Mouse (Mus musculus) neural tube, embryonic 15.5 days (tissue): ENCODE measurements at regions not wholly inside any gene's neighbourhood (a gene's known extent, or its start where the extent isn't known, plus 50 kb on each side); places are given as distances from the start of the nearest gene placed in this dataset.

Experiments used
- ATAC-seq: fragments of 200-750 bp; cut with Nextera tagmentation; 2 replicates; pipeline ENCODE4 v1.8.0; 2017; ENCODE audit warnings: mild to moderate bottlenecking, moderate TSS enrichment, moderate library complexity; ENCODE audit not compliant: low FRiP score
- H3K27ac ChIP-seq: fragments of 300-500 bp; sonication (generic); replicated peaks from 2 replicates; pipeline ENCODE4 v1.5.1; 2015; ENCODE audit warnings: mild to moderate bottlenecking, inconsistent platforms
- H3K27me3 ChIP-seq: fragments of 300-500 bp; sonication (generic); replicated peaks from 2 replicates; pipeline ENCODE4 v1.6.1; 2015; ENCODE audit warnings: inconsistent platforms
- H3K36me3 ChIP-seq: fragments of 300-500 bp; sonication (generic); 2 replicates; pipeline ENCODE4 v1.6.1; 2015; ENCODE audit warnings: inconsistent platforms
- H3K4me1 ChIP-seq: fragments of 300-500 bp; sonication (generic); 2 replicates; pipeline ENCODE4 v1.6.1; 2015; ENCODE audit warnings: inconsistent platforms
- H3K4me2 ChIP-seq: fragments of 300-500 bp; sonication (generic); 2 replicates; pipeline ENCODE4 v1.6.1; 2015; ENCODE audit warnings: inconsistent platforms, mild to moderate bottlenecking, moderate library complexity
- H3K4me3 ChIP-seq: fragments of 300-500 bp; sonication (generic); replicated peaks from 2 replicates; pipeline ENCODE4 v1.5.1; 2015; ENCODE audit warnings: mild to moderate bottlenecking, inconsistent platforms
- H3K9ac ChIP-seq: fragments of 300-500 bp; sonication (generic); replicated peaks from 2 replicates; pipeline ENCODE4 v1.6.1; 2015; ENCODE audit warnings: mild to moderate bottlenecking, inconsistent platforms
- H3K9me3 ChIP-seq: fragments of 300-500 bp; sonication (generic); replicated peaks from 2 replicates; pipeline ENCODE4 v1.6.1; 2016; ENCODE audit warnings: inconsistent platforms
- WGBS: fragments of 180-500 bp; shearing (Covaris S2); methylation state at CpG from one replicate; pipeline ENCODE4 v1.1.7; 2015; ENCODE audit warnings: mixed read lengths; 5-methylcytosine and 5-hydroxymethylcytosine counted together

DNA sequence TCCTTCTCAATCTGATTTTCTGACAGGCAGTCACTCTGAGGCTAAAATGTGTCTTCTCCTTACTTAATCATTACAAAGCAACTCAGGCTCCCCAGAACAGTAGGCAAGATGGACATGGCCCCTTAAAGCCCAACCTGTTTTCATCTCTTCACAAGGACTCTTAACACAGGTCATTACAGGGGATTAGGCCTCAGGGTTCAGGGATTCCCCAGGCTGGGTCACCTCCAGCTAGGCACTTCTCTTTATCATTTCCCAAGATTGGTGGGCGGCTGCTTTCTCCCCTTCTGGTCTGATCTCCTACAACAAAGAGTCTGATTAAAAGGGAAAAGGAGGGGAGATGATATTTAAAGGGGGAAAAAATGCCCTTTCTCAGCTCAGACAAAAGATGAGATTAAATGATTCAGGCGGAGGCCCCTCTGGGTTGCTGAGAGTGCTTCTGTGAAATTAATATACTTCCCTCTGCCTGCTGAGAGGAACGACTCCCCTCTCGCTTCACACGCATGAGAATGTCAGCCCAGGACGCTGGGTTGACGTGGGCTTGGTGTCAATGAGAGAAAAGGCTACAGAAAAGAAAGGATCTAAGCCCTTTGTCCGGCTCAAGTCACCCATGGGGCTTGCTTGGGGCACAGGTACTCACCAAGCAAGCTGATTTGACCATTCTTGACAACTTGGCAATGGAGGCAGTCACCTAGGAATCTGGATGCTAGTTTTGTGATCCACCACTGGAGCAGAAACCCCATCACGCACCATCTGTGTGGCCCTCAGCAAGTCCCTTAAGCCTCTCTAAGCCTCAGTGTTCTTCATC is 152.3 kb downstream of the Gsdmc2 start:
- Histone ChIP-seq H3K4me2 (no peak overlapping the region), H3K27ac (no peak overlapping the region), H3K27me3 (no peaks in the 10 kb centered on the region), H3K9ac (no peak overlapping the region), H3K4me3 (no peak overlapping the region), H3K9me3 (no peaks in the 10 kb centered on the region), H3K4me1 (no peaks in the 10 kb centered on the region), H3K36me3 (no peaks in the 10 kb centered on the region)
- ATAC-seq = no peak
- 28% methylated on average over 9 of the region's 9 CpGs for WGBS

DNA sequence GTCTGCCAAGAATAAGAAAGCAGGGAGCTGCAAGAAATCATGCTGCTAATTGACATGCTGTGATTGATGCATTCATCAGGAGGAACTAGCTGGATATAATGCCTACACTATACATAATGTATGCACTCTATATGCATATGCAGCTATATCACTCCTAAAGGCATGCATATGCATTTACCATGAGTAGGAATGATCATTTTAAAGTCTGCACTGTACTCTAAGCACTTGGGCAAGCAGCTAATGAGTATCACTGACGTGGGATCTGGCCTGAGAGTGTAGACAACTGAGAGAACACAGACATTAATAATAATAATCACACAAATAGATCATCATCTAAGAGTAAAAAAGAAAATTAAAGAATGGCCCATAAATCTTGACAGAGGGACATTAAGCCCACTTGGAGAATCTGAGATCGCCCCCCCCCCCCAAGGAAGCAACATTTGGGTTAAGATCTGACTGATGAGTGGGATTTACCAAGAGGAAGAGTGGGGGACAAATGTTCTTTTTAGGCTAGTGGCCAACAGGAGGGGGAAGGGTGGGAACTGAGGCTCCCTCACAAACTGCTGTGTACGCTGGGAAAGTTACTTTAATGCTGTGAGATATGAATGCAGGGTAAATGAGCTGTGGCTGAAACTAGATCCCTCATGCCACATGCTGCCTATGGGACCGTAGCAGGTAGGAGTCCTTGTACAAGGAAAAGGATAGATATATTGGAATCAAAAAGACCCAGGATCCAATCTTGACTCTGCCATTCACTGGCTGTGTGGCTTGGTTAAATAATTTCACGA is 155.0 kb downstream of the Gsdmc2 start:
- Histone ChIP-seq H3K4me2 (no peak overlapping the region), H3K27ac (no peak overlapping the region), H3K4me1 (no peaks in the 10 kb centered on the region), H3K4me3 (no peak overlapping the region), H3K9ac (no peak overlapping the region), H3K9me3 (no peaks in the 10 kb centered on the region), H3K27me3 (no peaks in the 10 kb centered on the region), H3K36me3 (no peaks in the 10 kb centered on the region)
- 77% methylated on average over 5 of the region's 5 CpGs for WGBS
- ATAC-seq = no peak

DNA sequence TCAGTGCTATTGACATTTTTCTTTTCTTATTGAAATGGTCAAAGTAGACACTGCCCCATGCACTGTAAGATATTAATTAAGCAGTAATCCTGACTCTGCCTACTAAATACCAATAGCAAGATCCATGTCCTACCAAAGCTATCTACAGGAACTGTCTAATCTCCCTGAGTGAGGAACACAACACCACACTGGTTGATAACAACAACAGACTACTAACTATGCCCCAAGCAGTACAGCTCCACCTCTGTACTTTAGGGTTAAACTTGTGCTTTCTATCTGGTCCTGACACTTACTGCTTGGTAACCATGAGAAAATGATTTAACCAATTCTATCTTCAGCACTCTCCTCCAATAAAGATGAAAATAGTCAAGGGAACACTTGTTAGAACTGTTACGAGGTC is 157.1 kb downstream of the Gsdmc2 start:
- Histone ChIP-seq H3K27ac (no peak overlapping the region), H3K4me2 (no peak overlapping the region), H3K27me3 (no peaks in the 10 kb centered on the region), H3K4me3 (no peak overlapping the region), H3K36me3 (no peaks in the 10 kb centered on the region), H3K9ac (no peak overlapping the region), H3K4me1 (no peaks in the 10 kb centered on the region), H3K9me3 (no peaks in the 10 kb centered on the region)
- no peak for ATAC-seq
- WGBS = 80% methylated on average over 1 of the region's 1 CpGs

- Histone ChIP-seq H3K9ac (no peak overlapping the region), H3K4me1 (no peaks in the 10 kb centered on the region), H3K9me3 (no peaks in the 10 kb centered on the region), H3K4me3 (no peak overlapping the region), H3K27me3 (no peaks in the 10 kb centered on the region), H3K36me3 (no peaks in the 10 kb centered on the region), H3K4me2 (no peak overlapping the region), H3K27ac (no peak overlapping the region)
- 67% methylated on average over 3 of the region's 3 CpGs for WGBS
- ATAC-seq = no peak
Observed at GRCm38 (mm10) chr15:63686954-63687562, 157.9 kb downstream of the Gsdmc2 start.

DNA sequence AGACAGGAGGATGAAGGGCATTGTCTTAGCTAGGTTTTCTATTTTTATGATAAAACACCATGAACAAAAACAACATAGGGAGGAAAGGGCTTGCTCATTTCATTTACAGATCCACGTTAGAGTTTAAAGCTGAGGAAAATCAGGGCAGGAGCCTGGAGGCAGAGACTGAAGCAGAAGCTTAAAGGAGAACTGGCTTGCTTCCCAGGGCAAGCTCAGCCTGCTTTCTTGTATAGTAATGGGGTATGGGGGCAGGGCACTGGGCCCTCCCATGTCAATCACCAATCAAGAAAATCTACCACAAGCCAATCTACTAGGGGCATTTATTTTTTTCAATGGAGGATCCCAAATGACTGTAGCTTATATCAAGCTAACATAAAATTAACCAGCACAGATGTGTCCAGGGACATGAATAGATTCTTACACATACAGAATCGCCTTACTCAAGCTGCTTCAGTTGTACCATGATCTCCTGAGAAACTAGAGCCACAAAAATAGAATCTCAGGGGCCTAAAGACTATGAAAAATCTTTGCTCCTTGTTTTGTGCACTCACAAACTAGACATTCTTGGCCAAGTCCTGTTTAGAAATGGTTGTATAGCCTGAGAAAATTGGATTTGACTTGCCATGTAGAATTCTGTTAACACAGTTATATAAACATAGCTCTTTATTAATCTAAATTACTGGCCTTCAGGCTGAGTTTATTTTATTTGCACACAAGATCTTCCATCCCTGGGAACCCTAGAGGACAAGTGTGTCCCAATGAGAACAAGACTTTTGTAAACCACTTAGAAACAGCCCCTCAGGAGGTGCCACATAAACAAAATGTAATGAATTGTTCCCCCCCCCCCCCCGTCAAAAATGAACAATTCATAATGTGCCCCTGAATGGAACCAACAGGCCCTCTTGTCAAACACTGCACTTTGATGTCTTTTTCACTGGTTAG is 164.7 kb downstream of the Gsdmc2 start:
- H3K27ac ChIP-seq = no peak overlapping the region
- no peaks in the 10 kb centered on the region for H3K4me1 ChIP-seq
- H3K9ac ChIP-seq = no peak overlapping the region
- no peak overlapping the region for H3K4me3 ChIP-seq
- H3K36me3 ChIP-seq = no peaks in the 10 kb centered on the region
- no peak for ATAC-seq
- 51% methylated on average over 3 of the region's 3 CpGs for WGBS
- H3K27me3 ChIP-seq = no peaks in the 10 kb centered on the region
- no peaks in the 10 kb centered on the region for H3K9me3 ChIP-seq
- H3K4me2 ChIP-seq = no peak overlapping the region

DNA sequence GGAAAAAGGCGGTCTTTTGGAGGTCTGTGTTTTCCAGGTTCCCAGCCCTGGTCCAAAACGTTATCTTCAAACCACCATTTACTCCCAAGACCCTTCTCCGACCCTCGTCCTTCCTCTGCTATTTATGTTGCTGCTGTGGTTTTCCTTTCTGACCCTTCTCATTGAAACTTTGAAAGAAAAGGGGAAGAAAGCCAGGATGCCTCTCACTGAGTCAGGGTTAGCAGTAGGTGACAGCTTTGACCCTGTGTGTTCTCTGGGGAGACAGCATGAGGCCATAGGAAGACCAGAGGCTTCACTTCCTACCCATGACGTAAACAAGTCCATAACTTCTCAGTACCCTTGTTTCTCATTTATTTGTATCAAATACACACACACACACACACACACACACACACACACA is 166.1 kb downstream of the Gsdmc2 start:
- Histone ChIP-seq H3K36me3 (no peaks in the 10 kb centered on the region), H3K4me1 (no peaks in the 10 kb centered on the region), H3K4me3 (no peak overlapping the region), H3K27ac (no peak overlapping the region), H3K9me3 (no peaks in the 10 kb centered on the region), H3K4me2 (no peak overlapping the region), H3K27me3 (no peaks in the 10 kb centered on the region), H3K9ac (no peak overlapping the region)
- 87% methylated on average over 5 of the region's 5 CpGs for WGBS
- no peak for ATAC-seq

- WGBS = 44% methylated on average over 10 of the region's 10 CpGs
- no peaks in the 10 kb centered on the region for H3K9me3 ChIP-seq
- no peaks in the 10 kb centered on the region for H3K27me3 ChIP-seq
- no peak overlapping the region for H3K9ac ChIP-seq
- H3K4me3 ChIP-seq = no peak overlapping the region
- ATAC-seq = no peak
- no peaks in the 10 kb centered on the region for H3K4me1 ChIP-seq
- H3K4me2 ChIP-seq = no peak overlapping the region
- H3K36me3 ChIP-seq = no peaks in the 10 kb centered on the region
- H3K27ac ChIP-seq = no peak overlapping the region
Observed at GRCm38 (mm10) chr15:63675491-63676036, 169.4 kb downstream of the Gsdmc2 start.

DNA sequence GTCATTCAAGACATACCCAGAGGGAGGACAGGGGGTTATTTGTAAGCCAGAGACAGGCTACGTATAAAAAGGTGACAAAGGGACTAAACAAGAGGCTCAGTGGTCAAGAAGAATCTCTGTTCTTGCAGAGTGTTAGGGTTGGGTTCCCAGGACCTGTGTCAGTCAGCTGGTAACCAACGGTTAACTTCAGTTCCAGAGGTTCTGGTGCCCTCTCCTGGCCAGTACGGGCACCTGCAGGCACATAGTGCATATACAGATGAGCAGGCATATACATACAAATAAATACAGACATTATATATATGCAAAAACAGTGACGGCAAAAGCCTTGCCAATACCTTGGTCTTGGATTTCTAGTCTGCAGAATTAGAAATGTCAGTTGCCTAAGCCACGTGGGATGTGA is 170.6 kb downstream of the Gsdmc2 start:
- WGBS = 96% methylated on average over 5 of the region's 5 CpGs
- H3K4me2 ChIP-seq = no peak overlapping the region
- no peak overlapping the region for H3K4me3 ChIP-seq
- no peak for ATAC-seq
- no peak overlapping the region for H3K9ac ChIP-seq
- no peaks in the 10 kb centered on the region for H3K36me3 ChIP-seq
- H3K27ac ChIP-seq = no peak overlapping the region
- no peaks in the 10 kb centered on the region for H3K4me1 ChIP-seq
- H3K9me3 ChIP-seq = no peaks in the 10 kb centered on the region
- no peaks in the 10 kb centered on the region for H3K27me3 ChIP-seq

- H3K9me3 ChIP-seq = no peaks in the 10 kb centered on the region
- 56% methylated on average over 11 of the region's 11 CpGs for WGBS
- no peak overlapping the region for H3K4me2 ChIP-seq
- H3K9ac ChIP-seq = no peak overlapping the region
- no peaks in the 10 kb centered on the region for H3K27me3 ChIP-seq
- H3K4me1 ChIP-seq = no peaks in the 10 kb centered on the region
- H3K27ac ChIP-seq = peak overlapping the region; percentile 60; the same call in 1 of the 2 replicates
- ATAC-seq = peak; percentile 77
- H3K4me3 ChIP-seq = no peak overlapping the region
- H3K36me3 ChIP-seq = no peaks in the 10 kb centered on the region
Observed at GRCm38 (mm10) chr15:63671081-63671480, 173.9 kb downstream of the Gsdmc2 start.

- Histone ChIP-seq H3K27ac (peak overlapping the region; percentile 60; the same call in 1 of the 2 replicates), H3K36me3 (no peaks in the 10 kb centered on the region), H3K27me3 (no peaks in the 10 kb centered on the region), H3K4me1 (no peaks in the 10 kb centered on the region), H3K4me2 (no peak overlapping the region), H3K9me3 (no peaks in the 10 kb centered on the region), H3K9ac (no peak overlapping the region), H3K4me3 (no peak overlapping the region)
- no peak for ATAC-seq
- 84% methylated on average over 1 of the region's 1 CpGs for WGBS
Observed at GRCm38 (mm10) chr15:63670561-63670960, 174.4 kb downstream of the Gsdmc2 start.

DNA sequence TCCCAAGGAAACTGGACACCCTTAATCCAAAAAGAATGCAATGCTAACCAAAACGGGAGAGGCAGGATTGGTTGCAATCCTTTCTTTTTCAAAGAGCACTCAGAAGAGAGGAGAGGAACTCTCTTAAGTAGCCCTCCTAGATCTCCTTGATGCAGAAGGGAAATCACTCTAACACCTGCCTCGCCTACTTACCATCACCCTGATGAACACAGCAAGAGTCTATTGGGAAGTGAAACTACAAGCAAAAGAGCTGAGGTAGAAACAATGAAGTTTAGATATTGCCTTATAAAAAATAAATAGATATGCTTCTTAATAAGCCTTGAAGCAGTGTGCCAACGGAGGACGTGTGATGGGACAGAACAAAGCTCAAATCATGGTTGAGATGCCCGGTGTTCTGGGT is 177.4 kb downstream of the Gsdmc2 start:
- no peaks in the 10 kb centered on the region for H3K9me3 ChIP-seq
- H3K4me3 ChIP-seq = no peak overlapping the region
- no peaks in the 10 kb centered on the region for H3K36me3 ChIP-seq
- no peak overlapping the region for H3K27ac ChIP-seq
- no peak overlapping the region for H3K4me2 ChIP-seq
- 87% methylated on average over 5 of the region's 5 CpGs for WGBS
- no peaks in the 10 kb centered on the region for H3K4me1 ChIP-seq
- no peaks in the 10 kb centered on the region for H3K27me3 ChIP-seq
- ATAC-seq = no peak
- no peak overlapping the region for H3K9ac ChIP-seq
